Mouse (Mus musculus) liver, embryonic 11.5 days (tissue): ENCODE measurements at regions not wholly inside any gene's neighbourhood (a gene's known extent, or its start where the extent isn't known, plus 50 kb on each side); places are given as distances from the start of the nearest gene placed in this dataset.

Experiments
- ATAC-seq: fragments of 200-750 bp; cut with Nextera tagmentation; replicated peaks from 2 replicates; pipeline ENCODE4 v1.8.0; 2017; ENCODE audit warnings: moderate number of reproducible peaks, mild to moderate bottlenecking, moderate TSS enrichment, moderate library complexity; ENCODE audit not compliant: low FRiP score
- DNase-seq: peaks from one replicate; pipeline ENCODE4 v3.0.0-alpha.2; 2017; ENCODE audit warnings: low spot score
- H3K27ac ChIP-seq: fragments of 300-500 bp; sonication (generic); 2 replicates; pipeline ENCODE4 v1.5.1; 2014; ENCODE audit warnings: mild to moderate bottlenecking, low read depth, low read length, control low read depth
- H3K27me3 ChIP-seq: fragments of 300-500 bp; sonication (generic); replicated peaks from 2 replicates; pipeline ENCODE4 v1.6.1; 2014; ENCODE audit warnings: low read length, mixed read lengths; ENCODE audit not compliant: control insufficient read depth, insufficient read depth
- H3K36me3 ChIP-seq: fragments of 300-500 bp; sonication (generic); 2 replicates; pipeline ENCODE4 v1.6.1; 2014; ENCODE audit warnings: mild to moderate bottlenecking, low read length, moderate library complexity, mixed read lengths; ENCODE audit not compliant: control insufficient read depth, insufficient read depth
- H3K4me1 ChIP-seq: fragments of 300-500 bp; sonication (generic); replicated peaks from 2 replicates; pipeline ENCODE4 v1.6.1; 2014; ENCODE audit warnings: low read length, mixed read lengths; ENCODE audit not compliant: control insufficient read depth, insufficient read depth
- H3K4me2 ChIP-seq: fragments of 300-500 bp; sonication (generic); 2 replicates; pipeline ENCODE4 v1.6.1; 2014; ENCODE audit warnings: mild to moderate bottlenecking, control low read depth, moderate library complexity
- H3K4me3 ChIP-seq: fragments of 300-500 bp; sonication (generic); 2 replicates; pipeline ENCODE4 v1.5.1; 2014; ENCODE audit warnings: low read depth, low read length, control low read depth
- H3K9ac ChIP-seq: fragments of 300-500 bp; sonication (generic); 2 replicates; pipeline ENCODE4 v1.6.1; 2014; ENCODE audit warnings: low read depth, low read length, control low read depth
- H3K9me3 ChIP-seq: fragments of 300-500 bp; sonication (generic); 2 replicates; pipeline ENCODE4 v1.6.1; 2016; ENCODE audit warnings: low read length, inconsistent platforms, mixed read lengths; ENCODE audit not compliant: control insufficient read depth
- WGBS: fragments of 180-500 bp; shearing (Covaris S2); extraction: QIAGEN DNeasy Blood & Tissue Kit; methylation state at CpG from one replicate; pipeline ENCODE4 v1.1.7; 2014; 5-methylcytosine and 5-hydroxymethylcytosine counted together

DNA sequence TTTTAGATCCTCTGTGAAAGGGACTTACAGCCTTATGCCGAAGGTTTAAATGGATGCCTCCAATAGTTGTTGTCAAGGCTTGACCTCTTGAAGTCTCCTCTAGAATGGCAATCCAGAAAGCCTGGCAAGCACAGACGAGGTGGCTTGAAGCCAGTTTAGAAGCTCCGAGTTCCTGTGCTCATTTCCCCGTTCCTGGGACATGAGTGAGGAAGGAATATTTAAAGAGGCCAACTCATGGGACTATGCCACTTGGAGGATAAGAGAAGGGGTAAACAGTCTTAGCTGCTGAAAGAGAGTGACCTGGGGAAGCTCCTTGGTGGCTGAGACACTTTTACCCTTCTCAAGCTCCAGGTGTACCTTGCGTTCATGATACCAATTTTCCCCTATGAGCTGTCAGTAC lies 335.1 kb upstream of the Xrcc4 start:
- DNase-seq (no peak), ATAC-seq (no peak)
- Histone ChIP-seq H3K9me3 (no peaks in the 10 kb centered on the region), H3K9ac (no peak overlapping the region), H3K27me3 (no peaks in the 10 kb centered on the region), H3K4me1 (no peaks in the 10 kb centered on the region), H3K36me3 (no peaks in the 10 kb centered on the region), H3K27ac (no peak overlapping the region), H3K4me2 (no peak overlapping the region), H3K4me3 (no peak overlapping the region)
- 85% methylated on average over 5 of the region's 5 CpGs for whole genome bisulfite sequencing

DNA sequence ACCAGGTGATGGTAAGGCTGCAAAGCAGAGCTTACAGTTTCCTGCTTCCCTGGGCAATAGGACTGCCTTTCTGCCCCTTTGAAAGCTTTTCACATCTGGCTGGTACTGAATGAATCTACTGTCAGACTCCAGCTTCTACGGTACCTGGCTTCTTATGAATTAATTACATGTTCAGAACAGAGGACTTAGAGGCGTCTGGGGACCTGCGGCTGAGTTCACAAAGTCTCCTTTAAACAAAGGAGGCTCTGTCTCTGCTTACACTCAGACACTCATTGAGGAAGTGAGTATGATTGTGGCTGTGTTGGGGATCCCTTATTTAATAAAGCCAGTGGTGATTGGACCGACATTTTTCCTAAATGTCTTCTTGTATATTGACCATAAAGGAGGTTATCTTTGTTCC lies 331.6 kb upstream of the Xrcc4 start:
- ATAC-seq, result no peak
- H3K27me3 ChIP-seq, result no peaks in the 10 kb centered on the region
- 73% methylated on average over 4 of the region's 4 CpGs for WGBS

DNA sequence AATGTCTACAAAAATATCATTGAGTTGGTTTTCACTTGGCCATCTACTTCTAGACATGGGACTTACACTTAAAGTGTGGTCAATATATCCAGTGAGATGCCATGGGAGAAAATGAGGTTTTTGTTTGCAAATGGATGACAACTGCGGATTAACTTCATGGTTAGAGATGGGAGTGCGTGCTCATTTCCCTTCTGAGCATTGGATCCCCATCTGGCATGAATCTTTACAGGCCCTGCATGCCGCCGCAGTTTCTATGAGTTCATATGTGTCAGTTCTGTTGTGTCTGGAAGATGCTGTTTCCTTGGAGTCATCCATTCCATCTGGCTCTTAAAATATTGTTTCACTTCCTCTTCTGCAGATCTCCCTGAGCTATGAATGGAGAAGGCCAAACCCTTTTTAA lies 315.0 kb upstream of the Xrcc4 start:
- WGBS, result 90% methylated on average over 4 of the region's 4 CpGs
- H3K27ac ChIP-seq, result no peak overlapping the region
- no peak for ATAC-seq
- H3K36me3 ChIP-seq, result no peaks in the 10 kb centered on the region
- H3K9me3 ChIP-seq, result no peaks in the 10 kb centered on the region
- DNase-seq, result no peak
- H3K27me3 ChIP-seq, result no peaks in the 10 kb centered on the region
- H3K9ac ChIP-seq, result no peak overlapping the region
- H3K4me2 ChIP-seq, result no peak overlapping the region
- H3K4me1 ChIP-seq, result no peaks in the 10 kb centered on the region
- H3K4me3 ChIP-seq, result no peak overlapping the region

More for the DNA sequence above, 331.6 kb upstream of the Xrcc4 start:
- Histone ChIP-seq H3K4me2 (no peak overlapping the region), H3K4me3 (no peak overlapping the region), H3K9me3 (no peaks in the 10 kb centered on the region), H3K36me3 (no peaks in the 10 kb centered on the region), H3K4me1 (no peaks in the 10 kb centered on the region), H3K9ac (no peak overlapping the region), H3K27ac (no peak overlapping the region)
- DNase-seq, result no peak

DNA sequence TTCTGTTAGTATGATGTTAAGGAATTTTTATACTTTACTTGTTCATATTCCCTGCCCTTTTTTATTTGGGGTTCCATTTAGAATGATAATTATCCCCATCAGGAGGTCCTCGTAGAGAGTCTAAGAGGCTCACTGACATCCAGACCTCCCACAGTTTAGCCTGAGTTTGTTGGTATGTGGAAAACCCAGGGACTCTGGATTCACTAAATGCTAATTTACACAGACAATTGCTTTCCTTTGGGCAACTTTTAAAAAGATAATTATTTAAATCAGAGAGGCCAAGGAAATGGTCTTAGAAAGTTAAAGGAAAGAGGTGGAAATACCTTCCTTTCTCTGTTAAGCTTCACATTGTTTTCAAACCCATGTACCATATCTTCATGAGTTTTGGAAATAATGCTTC lies 312.7 kb upstream of the Xrcc4 start:
- Histone ChIP-seq H3K27me3 (no peaks in the 10 kb centered on the region), H3K27ac (no peak overlapping the region), H3K4me2 (no peak overlapping the region), H3K9me3 (no peaks in the 10 kb centered on the region), H3K4me3 (no peak overlapping the region), H3K36me3 (no peaks in the 10 kb centered on the region), H3K9ac (no peak overlapping the region), H3K4me1 (no peaks in the 10 kb centered on the region)
- 65% methylated on average over 1 of the region's 1 CpGs for WGBS
- no peak for DNase-seq
- ATAC-seq, result no peak

DNA sequence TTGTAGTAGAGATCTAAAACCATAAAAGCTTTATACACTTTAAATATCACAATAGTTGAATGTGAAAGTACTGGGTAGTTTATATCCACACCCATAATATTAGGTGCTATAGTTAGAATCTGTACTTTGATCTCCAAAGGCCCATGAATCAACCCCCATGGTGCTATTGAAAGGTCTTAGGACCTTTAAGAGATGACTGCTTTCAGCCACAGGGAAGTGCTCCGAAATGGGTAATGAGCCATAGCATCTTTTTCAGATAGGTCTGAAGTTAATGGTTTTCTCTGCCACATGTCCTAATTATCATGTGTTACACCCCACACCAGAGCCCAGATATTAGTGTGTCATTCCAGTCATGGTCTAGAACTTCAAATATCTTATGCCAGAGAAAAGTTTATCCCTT lies 312.1 kb upstream of the Xrcc4 start:
- Histone ChIP-seq H3K9me3 (no peaks in the 10 kb centered on the region), H3K27ac (no peak overlapping the region), H3K27me3 (no peaks in the 10 kb centered on the region), H3K36me3 (no peaks in the 10 kb centered on the region), H3K9ac (no peak overlapping the region), H3K4me2 (no peak overlapping the region), H3K4me3 (no peak overlapping the region), H3K4me1 (no peaks in the 10 kb centered on the region)
- no peak for DNase-seq
- no peak for ATAC-seq
- 85% methylated on average over 1 of the region's 1 CpGs for WGBS

DNA sequence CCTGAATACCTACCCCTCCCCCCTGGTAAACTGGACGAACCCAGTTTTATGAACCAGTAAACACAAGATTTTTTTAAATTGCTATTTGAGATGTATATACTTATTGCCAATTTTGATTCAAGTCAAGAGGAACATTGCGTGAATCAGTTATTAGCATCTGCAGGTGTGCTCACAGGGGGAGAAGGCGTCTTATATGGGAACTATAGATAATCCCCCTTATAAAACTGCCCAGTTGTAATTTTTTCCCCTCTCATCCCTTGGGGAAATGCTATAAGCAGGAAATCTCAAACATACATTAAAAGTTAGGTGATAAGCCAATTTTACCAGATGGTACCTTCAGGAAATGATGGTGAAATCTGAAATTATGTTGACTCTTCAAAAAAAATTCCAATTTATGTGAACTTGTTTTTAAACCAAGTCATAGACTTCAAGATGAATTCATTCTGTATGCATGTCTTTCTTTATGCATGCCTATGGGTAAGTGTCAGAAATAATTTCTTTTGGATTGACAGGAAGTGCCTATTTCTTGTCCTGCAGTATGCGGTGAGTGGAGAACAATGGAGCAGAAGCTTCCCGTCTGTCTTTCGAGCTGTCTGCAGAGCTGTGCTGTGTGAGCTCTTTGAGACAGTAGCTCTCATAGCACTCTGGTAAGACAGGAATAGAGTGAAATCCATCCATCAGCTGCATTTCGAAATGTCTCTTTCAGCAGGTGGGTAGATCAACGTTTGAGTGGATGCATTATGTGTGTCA lies 306.0 kb upstream of the Xrcc4 start:
- WGBS, result 77% methylated on average over 8 of the region's 8 CpGs
- H3K36me3 ChIP-seq, result no peaks in the 10 kb centered on the region
- no peak for ATAC-seq

DNA sequence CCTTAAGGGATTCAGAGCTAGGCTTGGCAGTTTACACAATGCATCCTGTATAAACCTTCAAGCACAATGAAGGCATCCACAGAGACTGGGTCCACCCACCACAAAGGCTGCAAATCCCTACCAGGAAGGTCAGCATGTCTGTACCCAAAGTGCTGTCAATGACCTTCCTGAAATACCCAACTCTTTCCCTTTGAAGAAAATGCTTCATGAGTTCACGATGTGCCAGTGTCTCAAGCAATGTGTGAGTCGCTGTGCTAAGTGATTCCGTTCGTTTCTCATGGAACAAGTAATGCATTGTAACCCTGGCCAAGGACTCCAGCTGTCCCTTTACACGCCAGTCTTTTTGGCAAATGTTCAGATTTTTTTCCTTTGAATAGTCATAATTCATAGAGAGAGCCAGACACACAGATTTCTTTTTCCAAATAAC lies 305.4 kb upstream of the Xrcc4 start:
- no peak overlapping the region for H3K9ac ChIP-seq
- H3K36me3 ChIP-seq, result no peaks in the 10 kb centered on the region
- H3K27me3 ChIP-seq, result no peaks in the 10 kb centered on the region
- DNase-seq (no peak), ATAC-seq (no peak)
- no peak overlapping the region for H3K4me3 ChIP-seq
- H3K4me1 ChIP-seq, result no peaks in the 10 kb centered on the region
- H3K9me3 ChIP-seq, result no peaks in the 10 kb centered on the region
- 76% methylated on average over 5 of the region's 5 CpGs for WGBS
- H3K27ac ChIP-seq, result no peak overlapping the region
- no peak overlapping the region for H3K4me2 ChIP-seq

More for the DNA sequence above, 306.0 kb upstream of the Xrcc4 start:
- H3K4me1 ChIP-seq, result no peaks in the 10 kb centered on the region
- no peak overlapping the region for H3K9ac ChIP-seq
- no peak overlapping the region for H3K4me2 ChIP-seq
- no peak for DNase-seq
- H3K27me3 ChIP-seq, result no peaks in the 10 kb centered on the region
- H3K27ac ChIP-seq, result no peak overlapping the region
- no peak overlapping the region for H3K4me3 ChIP-seq
- no peaks in the 10 kb centered on the region for H3K9me3 ChIP-seq

DNA sequence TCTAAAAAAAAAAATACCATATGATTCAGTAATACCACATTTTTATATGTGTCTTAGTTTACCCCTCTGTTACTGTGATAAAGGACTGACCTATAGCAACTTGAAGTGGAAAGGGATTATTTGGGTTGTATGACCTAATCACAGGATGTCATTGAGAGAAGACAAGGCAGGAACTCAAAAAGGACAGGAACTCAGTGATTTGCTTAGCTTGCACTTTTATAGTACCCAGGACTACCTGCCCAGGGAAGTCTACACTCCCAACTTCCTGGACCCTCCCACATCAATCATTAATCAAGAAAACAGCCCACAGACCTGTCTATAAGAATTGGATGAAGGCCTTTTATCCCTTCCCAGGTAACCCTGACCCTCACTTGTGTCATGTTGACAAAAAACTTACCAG lies 303.0 kb upstream of the Xrcc4 start:
- Histone ChIP-seq H3K4me2 (no peak overlapping the region), H3K27me3 (no peaks in the 10 kb centered on the region), H3K36me3 (no peaks in the 10 kb centered on the region), H3K27ac (no peak overlapping the region), H3K9me3 (no peaks in the 10 kb centered on the region), H3K4me3 (no peak overlapping the region), H3K4me1 (no peaks in the 10 kb centered on the region), H3K9ac (no peak overlapping the region)
- DNase-seq (no peak), ATAC-seq (no peak)

DNA sequence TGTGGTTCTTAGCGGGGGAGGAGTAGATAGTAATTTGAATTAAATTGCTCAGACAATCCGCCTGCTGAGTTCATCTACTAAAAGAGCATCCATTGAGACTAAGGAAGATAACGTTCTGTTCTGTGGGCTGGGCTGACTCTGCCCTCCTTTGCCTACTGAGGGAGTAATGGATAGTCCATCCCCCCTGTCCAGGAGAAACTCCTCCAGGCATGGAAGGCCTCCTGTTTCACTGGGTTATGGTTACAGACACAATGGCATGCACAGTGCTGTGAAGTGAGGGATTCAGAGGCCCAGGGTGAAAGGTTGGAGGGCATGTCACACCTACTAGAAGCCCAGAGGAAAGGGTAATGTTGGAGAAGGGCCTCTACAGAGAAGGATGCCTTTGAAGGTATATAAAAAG lies 287.2 kb upstream of the Xrcc4 start:
- Histone ChIP-seq H3K27ac (no peak overlapping the region), H3K4me1 (no peaks in the 10 kb centered on the region), H3K4me3 (no peak overlapping the region), H3K4me2 (no peak overlapping the region), H3K36me3 (no peaks in the 10 kb centered on the region), H3K9ac (no peak overlapping the region), H3K27me3 (no peaks in the 10 kb centered on the region), H3K9me3 (no peaks in the 10 kb centered on the region)
- no peak for ATAC-seq
- no peak for DNase-seq
- WGBS, result 79% methylated on average over 3 of the region's 3 CpGs
